Mouse (Mus musculus) cerebellum, adult 2 months (tissue): ENCODE data around the gene Tyrp1.

ENCODE experiments used
- CTCF ChIP-seq: fragments of 200-500 bp; IDR thresholded peaks from 2 replicates; pipeline ENCODE4 v1.5.1; 2011; ENCODE audit warnings: low read depth, mild to moderate bottlenecking, control low read depth, low read length, moderate library complexity, borderline replicate concordance; ENCODE audit not compliant: insufficient read depth
- POLR2A ChIP-seq: fragments of 200-500 bp; IDR thresholded peaks from 2 replicates; pipeline ENCODE4 v1.6.1; 2011; ENCODE audit warnings: low read length, control low read depth, borderline replicate concordance; ENCODE audit not compliant: insufficient read depth

- TF ChIP-seq CTCF (no peak), POLR2A (no peak)
Measured at GRCm38 (mm10) chr4:80834050-80834449, at the start of gene Tyrp1.
